Mouse (Mus musculus) layer of hippocampus, adult 9-10 months (tissue): Measurements from ENCODE around the gene Gnas.

ENCODE experiments used
- DNase-seq: peaks from one replicate; pipeline ENCODE4 v3.0.0; 2022; ENCODE audit warnings: low spot score

The Gnas gene

GRCm38 (mm10) chr2:174381021-174381420 lies 96.9 kb downstream of the Gnas start:
- DNase-seq = no peak

GRCm38 (mm10) chr2:174391936-174392335 lies 107.8 kb downstream of the Gnas start:
- DNase-seq = no peak

- DNase-seq = no peak
These were observed 108.4 kb downstream of the Gnas start for GRCm38 (mm10) chr2:174392554-174392953.

GRCm38 (mm10) chr2:174393383-174393782 lies 109.3 kb downstream of the Gnas start:
- no peak for DNase-seq
